Mouse (Mus musculus): ENCODE results near the gene Abcb11. TPM values are rescaled to one million over a fixed set of nuclear protein-coding genes. Genes with fewer than 3 reads are reported as not detected.

Abcb11 gene
- polyA plus RNA-seq (2012) = not detected in 2 replicates

DNA sequence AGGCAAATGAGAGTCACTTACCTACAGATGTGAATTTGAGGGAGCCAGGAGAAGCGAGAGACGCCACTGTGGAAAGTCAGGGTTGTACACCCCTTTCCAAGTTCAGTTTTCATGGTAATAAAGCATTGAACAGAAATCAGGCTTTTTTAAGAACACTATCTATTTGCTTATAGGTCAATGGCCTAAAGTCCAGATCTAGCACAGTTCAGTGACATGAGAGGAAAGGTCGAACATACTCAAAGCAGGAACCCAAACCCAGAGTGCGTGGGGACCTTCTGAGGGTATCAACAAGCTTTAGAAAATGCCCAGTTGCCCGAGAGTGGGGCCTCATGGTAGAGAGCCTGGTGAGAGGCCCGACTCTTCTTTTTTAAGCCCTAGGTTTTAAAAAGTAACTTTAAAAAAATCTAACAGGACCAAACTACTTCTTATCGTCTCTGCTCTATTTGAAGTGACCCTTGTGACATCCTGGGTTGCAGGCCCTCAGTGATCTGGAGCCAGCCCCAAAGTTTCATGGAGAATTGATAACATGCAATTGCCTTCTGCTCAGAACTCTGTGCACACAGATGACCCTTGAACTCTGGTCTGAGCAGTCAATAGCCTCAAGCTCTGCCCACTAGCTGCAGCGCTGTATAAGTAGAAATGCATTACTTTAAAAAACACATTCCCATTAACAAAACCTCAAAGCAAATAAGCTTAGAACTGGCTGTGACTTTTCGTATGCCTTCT lies at the start of gene Abcb11:
TSS of gene Abcb11 (minus strand) at position 121 of the 726 bp plus-strand sequence.
- no peak for TF ChIP-seq GATA1 (IDR thresholded peaks at IDR 0.05; ENCODE audit: low read length)

DNA sequence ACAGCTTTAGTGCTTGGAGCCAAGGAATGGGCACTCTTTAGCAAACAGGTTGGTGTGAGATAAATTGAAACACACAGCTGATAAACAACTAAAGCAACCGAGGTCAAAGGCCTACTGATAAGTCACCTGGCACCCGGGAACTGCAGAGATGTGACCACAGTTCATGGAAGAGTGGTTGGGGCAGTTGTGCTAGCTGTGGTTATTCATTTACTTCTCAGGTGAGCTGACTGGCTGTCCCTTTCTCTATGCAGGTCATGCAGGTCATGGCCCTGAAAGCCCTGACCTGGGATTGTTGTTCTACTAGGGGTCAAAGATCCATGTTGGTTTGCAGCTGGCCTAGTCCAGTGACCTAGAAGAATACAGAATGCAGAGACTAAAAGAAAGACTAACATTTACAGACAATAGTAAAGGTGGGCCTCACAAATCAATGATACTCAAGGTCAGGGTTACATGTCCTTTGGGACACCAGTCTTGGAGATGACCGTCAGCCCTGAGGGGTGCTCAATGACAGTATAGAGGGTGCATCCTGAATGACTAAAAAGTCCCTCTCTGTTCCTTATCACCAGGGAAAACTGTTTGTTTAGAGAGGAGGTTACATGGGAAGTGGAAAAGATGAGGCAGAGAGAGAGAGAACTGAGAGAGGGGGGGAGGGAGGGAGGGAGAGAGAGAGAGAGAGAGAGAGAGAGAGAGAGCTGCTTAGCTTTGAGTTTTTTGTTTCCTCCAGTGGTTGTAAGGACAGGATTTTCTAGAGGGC lies 43.9 kb upstream of the Abcb11 start:
- TF ChIP-seq GATA1 (IDR thresholded peaks at IDR 0.05; ENCODE audit: low read length) = no peak

DNA sequence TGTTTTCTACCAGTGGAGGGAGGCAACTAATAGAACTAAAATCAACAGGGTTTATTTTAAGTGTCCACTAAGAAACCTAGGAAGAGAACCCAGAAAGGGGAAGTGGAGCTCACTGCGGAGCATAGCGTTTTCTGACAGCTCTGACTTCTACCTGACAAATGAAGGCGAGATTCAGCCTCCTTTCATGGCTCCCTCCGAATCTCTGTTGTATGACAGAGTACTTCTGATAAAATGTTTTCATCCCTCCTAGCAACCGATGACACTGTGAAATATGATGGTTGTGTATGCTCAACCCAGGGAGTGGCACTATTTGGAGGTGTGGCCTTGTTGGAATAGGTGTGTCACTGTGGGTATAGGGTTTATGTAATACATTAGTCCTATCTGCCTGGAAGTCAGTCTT lies 40.4 kb upstream of the Abcb11 start:
- TF ChIP-seq GATA1 (IDR thresholded peaks at IDR 0.05; ENCODE audit: low read length) = no peak

DNA sequence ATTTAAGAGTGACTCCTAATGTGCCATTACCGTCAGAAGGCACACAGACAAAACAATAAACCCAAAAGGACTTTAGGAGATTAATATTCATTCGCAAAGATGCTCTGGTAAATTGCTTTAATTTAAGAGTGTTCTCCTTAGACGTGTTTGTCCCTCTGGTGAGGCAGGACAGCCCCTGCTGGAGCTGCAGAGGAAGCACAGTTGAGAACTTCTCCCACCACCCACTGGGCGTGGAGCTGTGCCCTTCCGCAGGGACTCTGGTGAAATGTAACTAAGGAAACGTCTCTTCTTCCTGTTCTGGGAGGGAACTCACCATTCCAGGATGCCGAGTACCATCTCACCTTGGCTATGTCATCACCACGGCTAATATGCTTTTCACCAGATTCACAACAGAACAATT lies 39.3 kb upstream of the Abcb11 start:
- no peak for TF ChIP-seq GATA1 (IDR thresholded peaks at IDR 0.05; ENCODE audit: low read length)

DNA sequence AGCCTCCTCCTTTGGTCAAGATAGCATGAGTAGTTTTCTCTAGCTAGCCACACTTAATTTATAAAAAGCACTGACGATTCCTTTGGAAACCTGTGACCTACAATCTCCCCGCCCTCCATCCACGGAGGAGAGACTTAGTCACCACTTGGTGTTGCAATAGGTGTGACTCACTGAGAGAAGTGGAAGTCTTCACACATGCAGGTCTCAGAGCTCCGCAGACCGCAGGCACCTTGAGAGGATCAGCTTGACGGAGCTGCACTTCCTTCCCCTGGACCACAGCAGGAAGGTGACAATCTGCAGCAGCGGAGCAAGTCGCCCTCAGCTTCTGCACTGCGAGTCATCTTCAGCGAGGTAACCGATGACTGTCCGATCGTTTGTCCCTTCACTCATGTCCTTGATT lies 37.9 kb upstream of the Abcb11 start, which contains the start of gene Dhrs9:
TSS of gene Dhrs9 (plus strand) at position 165 of the 400 bp plus-strand sequence.
- TF ChIP-seq GATA1 (IDR thresholded peaks at IDR 0.05; ENCODE audit: low read length) = no peak

DNA sequence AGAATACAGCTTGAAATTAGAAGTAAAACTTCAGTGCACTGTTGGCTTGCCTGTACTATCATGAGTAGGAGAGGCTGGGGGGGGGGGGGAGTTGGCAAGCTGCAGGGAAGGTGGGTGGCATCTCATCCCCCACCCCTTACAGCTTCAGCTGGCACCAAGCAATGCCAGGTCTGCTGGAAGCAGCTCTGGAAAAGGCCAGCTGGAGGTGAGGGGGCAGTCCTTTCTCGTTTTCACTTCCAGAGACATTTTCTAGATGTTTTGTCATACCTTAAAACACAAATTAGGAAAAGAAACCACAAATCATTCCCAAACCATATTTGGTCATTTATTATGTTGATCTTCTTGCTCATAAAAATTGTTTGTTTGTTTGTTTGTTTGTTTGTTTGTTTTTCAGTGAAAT lies 37.4 kb upstream of the Abcb11 start:
- TF ChIP-seq GATA1 (IDR thresholded peaks at IDR 0.05; ENCODE audit: low read length) = no peak

DNA sequence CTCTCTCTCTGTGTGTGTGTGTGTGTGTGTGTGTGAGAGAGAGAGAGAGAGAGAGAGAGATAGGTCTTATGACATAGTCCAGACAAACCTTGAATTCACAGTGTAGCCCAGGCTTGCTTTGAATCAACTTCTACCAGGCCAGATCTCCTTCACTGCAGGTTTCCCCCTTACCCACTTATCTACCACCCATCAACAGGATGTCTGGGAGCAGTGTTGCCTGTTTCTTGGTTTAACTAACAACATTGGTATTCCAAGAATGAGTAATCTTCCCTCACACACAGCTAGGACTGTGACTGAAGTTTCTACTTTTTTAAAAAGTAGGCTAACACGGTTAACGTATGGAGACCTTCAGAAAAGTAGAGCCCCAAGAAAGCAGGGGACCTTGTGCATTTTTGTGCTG lies 34.4 kb upstream of the Abcb11 start:
- no peak for TF ChIP-seq GATA1 (IDR thresholded peaks at IDR 0.05; ENCODE audit: low read length)

DNA sequence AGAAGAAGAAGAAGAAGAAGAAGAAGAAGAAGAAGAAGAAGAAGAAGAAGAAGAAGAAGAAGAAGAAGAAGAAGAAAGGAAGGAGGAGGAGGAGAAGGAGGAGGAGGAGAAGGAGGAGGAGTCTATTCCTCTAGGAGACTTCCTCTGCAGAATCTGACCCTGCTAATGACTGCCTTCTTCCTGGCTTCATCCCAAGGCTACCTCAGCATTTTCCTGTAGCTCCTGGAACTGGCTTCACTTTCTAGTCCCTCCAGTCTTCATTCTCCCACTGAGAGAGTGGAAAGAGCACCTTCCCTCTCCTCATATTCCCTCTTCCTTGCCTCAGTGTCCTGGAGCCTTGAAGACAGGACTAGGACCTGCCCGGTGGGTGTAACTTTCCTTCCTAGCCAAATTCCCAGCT lies 22.9 kb upstream of the Abcb11 start:
- no peak for TF ChIP-seq GATA1 (IDR thresholded peaks at IDR 0.05; ENCODE audit: low read length)

DNA sequence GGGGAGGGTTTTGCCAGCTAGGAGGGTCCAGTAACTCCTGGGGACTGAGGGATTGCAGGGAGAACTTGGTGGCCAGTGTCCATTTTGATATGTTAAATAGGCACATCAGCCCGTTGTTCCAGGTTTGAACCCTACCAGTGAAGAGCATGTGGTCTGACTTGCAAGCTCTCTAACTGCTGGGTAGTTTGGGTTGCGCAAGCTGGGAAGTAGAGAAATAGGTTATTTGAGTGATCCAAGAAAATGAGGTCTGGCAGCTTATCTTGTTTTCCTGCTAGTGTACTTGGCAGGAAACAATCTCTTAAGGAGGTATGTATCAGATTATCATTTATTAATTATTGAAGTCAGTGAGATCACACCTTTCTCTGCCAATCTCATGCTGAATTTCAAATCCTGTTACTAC lies 22.4 kb upstream of the Abcb11 start:
- TF ChIP-seq GATA1 (IDR thresholded peaks at IDR 0.05; ENCODE audit: low read length) = no peak

DNA sequence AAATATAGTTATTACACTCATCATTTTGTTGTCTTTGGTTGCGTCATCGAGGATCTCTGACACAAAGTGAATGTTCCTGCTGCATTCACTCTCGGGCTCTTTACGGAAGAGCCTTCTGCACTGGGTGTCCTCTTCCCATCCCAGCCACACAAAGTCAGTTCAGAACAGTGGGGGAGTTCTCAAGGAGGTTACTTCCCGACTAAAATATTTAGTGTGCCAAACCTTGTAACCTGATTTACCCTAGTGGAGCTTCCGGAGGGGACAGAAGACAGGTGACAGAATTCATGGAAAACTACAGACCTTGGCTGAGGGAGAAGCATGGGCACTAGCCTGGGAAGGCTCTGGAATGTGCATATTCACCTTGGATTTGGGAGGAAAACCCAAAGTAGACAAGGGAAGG lies 910 bp downstream of the Abcb11 start:
- no peak for TF ChIP-seq GATA1 (IDR thresholded peaks at IDR 0.05; ENCODE audit: low read length)

DNA sequence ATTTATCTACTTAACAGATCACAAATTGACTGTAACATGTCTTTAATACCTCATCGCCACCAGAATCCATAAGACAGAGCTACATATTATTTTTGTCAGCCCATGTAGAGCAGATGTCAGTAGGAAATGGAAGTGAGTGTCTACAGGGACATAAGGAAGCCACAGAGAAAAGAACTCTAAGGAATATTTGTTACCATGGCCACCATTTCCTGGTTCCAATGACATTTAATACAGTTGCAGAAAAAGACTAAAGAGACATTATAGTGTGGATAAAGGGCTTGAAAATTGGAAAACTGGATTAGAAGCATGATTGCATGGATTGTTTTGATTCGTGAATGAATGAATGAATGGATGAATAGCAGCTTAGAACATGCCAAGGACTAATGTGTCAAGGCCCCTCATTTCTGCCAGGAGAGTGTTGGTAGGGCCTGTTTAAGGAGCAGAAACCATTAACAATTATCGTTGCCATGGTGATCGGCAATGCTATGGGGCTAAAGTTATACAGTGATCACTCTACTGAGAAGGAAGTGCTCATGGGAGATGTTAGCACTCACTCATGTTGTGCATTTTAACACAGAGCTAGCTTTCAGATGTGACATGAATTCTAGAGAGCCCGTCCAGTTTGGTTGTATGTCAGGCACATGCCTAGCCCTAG lies 13.8 kb downstream of the Abcb11 start:
- no peak for TF ChIP-seq GATA1 (IDR thresholded peaks at IDR 0.05; ENCODE audit: low read length)

DNA sequence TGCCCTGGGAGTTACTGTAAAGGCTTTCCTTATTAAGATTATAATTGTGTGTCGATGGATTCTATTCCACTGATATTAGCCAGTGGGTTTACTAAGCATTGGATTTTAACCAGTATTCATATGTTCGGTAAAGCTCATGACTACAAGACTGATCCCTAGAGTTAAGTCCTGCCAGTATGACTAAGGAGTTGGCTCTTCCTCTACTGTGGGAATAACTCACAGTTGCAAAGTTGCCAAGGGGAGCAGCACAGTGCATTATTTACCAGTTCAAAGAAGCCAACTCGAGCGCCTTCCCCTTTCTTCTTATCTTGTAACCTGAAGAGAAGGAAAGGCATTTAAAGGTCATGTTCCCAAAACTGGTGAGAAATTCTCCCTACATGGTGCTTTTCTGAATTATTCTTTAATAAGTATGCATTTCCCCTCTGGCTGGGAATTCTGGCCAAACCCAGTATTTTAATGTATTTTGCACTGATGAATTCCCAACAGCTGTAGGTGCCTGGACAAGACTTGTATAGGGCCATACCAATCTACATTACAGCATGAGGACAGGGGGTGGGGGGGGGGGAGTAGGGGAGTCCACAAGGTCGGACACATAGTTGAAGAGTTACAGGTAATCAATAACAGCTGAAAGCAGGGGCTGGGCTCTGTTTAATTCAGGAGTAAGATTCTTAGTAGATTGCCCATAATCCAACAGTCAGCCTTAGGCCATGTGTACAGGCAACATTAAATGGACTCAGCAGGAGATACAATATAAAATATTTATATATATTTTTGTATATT lies 17.3 kb downstream of the Abcb11 start:
- no peak for TF ChIP-seq GATA1 (IDR thresholded peaks at IDR 0.05; ENCODE audit: low read length)

DNA sequence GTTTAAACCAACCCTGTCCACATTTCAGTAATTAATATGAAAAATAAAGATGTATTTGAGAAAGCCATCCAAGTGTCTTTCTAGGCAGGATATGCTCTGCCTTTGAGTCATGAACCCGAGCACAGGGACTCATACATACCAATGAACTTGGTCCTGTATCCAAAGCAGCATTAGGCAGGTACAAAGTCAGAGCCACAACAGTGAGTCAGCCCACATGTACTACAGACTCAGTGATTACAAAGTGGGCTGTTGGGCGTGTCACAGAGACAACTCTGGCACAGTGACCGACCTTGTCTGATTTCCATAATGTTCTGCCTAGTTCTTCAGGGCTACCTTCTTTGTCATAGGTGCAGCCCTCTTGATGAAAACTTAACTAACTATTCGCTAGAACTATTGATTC lies 19.4 kb downstream of the Abcb11 start:
- no peak for TF ChIP-seq GATA1 (IDR thresholded peaks at IDR 0.05; ENCODE audit: low read length)

DNA sequence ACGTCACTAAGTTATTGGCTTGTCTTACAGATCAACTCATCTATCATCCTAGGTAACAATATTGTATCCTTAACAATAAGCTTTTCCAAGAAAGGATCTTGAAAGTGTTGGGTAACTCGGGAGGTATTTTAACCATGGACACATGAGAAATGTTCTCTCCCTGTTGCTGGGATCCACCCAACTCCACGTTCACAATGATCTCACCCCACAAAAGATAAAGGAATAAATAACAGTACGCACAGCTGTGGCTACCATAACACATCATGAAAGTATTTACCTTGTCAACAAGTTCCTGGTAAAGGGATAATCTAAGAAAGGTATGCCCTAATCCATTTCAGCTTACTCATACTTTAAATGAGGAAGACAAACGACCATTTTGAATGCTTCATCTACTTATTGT lies 21.0 kb downstream of the Abcb11 start:
- TF ChIP-seq GATA1 (IDR thresholded peaks at IDR 0.05; ENCODE audit: low read length) = no peak

DNA sequence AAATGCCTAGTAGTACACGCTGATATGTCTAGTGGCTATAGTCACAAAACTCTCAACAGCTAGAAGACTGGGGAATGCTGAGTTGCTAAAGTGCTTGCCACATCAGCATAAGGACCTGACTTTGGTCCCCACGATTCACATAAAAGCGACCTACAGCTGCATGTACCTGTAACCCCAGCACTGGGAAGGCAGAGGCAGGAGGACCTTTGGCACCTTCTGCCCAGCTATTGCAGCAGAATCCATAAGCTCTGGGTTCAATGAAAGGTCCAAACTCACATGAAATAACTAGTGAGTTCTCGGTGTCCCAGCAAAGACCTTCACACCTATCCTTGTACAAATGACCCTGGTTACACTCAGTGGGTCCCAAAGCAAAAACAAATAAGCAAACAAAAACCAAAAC lies 31.1 kb downstream of the Abcb11 start:
- no peak for TF ChIP-seq GATA1 (IDR thresholded peaks at IDR 0.05; ENCODE audit: low read length)

DNA sequence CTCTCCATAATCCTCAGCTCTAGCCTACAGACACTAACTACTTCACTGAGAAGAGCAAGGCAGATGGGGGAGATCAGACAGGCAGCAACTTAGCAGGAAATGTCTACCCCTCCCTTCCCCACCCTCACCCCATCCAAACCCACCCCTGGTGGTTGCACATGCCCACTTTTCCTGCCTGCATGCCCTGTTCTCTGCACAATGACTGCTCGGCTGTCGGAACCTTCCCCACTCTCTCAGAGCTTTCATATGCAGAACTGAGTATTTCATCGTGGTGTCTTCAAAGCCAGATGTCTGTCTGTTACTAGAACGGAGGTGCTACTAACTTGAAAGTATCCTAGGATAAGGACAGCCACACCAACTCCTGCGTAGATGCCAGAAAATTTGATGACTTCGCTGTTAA lies 34.3 kb downstream of the Abcb11 start:
- no peak for TF ChIP-seq GATA1 (IDR thresholded peaks at IDR 0.05; ENCODE audit: low read length)
